Mouse (Mus musculus) kidney, adult 2 months (tissue): ENCODE data around the gene Marco. TPM values are rescaled to one million over a fixed set of nuclear protein-coding genes. Genes with fewer than 3 reads are reported as not detected.

ENCODE experiments used
- DNase-seq: peaks from one replicate; pipeline ENCODE4 v3.0.0; 2021
- H3K27ac ChIP-seq: fragments of 200-500 bp; 2 replicates; pipeline ENCODE4 v1.5.1; 2012; ENCODE audit warnings: low read depth, low read length, control low read depth, inconsistent platforms; ENCODE audit not compliant: insufficient read depth
- H3K27me3 ChIP-seq: fragments of 200-500 bp; replicated peaks from 2 replicates; pipeline ENCODE4 v1.6.1; 2012; ENCODE audit warnings: mild to moderate bottlenecking, moderate library complexity, low read length, inconsistent platforms; ENCODE audit not compliant: control insufficient read depth, insufficient read depth
- H3K36me3 ChIP-seq: fragments of 200-500 bp; 2 replicates; pipeline ENCODE4 v1.6.1; 2012; ENCODE audit warnings: mild to moderate bottlenecking, moderate library complexity, low read length, inconsistent platforms; ENCODE audit not compliant: control insufficient read depth, insufficient read depth
- H3K4me1 ChIP-seq: fragments of 200-500 bp; 2 replicates; pipeline ENCODE4 v1.6.1; 2011; ENCODE audit warnings: low read length; ENCODE audit not compliant: control insufficient read depth, insufficient read depth
- H3K4me3 ChIP-seq: fragments of 200-500 bp; 2 replicates; pipeline ENCODE4 v1.5.1; 2011; ENCODE audit warnings: mild to moderate bottlenecking, low read depth, low read length, control low read depth; ENCODE audit not compliant: insufficient read depth
- CTCF ChIP-seq: fragments of 200-500 bp; conservative IDR thresholded peaks from 2 replicates; pipeline ENCODE4 v1.5.1; 2011; ENCODE audit warnings: low read depth, mild to moderate bottlenecking, control low read depth, low read length, moderate library complexity, mixed read lengths; ENCODE audit not compliant: insufficient read depth, insufficient read length
- POLR2A ChIP-seq: fragments of 200-500 bp; IDR thresholded peaks from one replicate; pipeline ENCODE4 v1.6.1; 2011; ENCODE audit warnings: low read depth, low read length, control low read depth
- WGBS: fragments of 180-500 bp; shearing (Covaris S2); methylation state at CpG from one replicate; pipeline ENCODE4 v1.1.7; 2018; 5-methylcytosine and 5-hydroxymethylcytosine counted together
- polyA plus RNA-seq: library from polyadenylated mRNA; depleted of rRNA; stranded (reverse); fragments of >200 nt; gene quantifications from 2 replicates; pipeline ENCODE4 v1.2.3, GENCODE M21; 2012; rRNA removed

The Marco gene
- polyA plus RNA-seq, 1 experiment, result 4.4 TPM

- H3K27me3 ChIP-seq, result no peaks in the 10 kb centered on the region
- H3K4me1 ChIP-seq, result no peaks in the 10 kb centered on the region
- no peak overlapping the region for H3K4me3 ChIP-seq
- no peak for DNase-seq
- TF ChIP-seq POLR2A (no peak), CTCF (no peak)
- H3K36me3 ChIP-seq, result no peaks in the 10 kb centered on the region
- 13% methylated on average over 2 of the region's 2 CpGs for WGBS
- H3K27ac ChIP-seq, result no peak overlapping the region
Measured at GRCm38 (mm10) chr1:120441587-120441986, 63.2 kb downstream of the Marco start.

DNA sequence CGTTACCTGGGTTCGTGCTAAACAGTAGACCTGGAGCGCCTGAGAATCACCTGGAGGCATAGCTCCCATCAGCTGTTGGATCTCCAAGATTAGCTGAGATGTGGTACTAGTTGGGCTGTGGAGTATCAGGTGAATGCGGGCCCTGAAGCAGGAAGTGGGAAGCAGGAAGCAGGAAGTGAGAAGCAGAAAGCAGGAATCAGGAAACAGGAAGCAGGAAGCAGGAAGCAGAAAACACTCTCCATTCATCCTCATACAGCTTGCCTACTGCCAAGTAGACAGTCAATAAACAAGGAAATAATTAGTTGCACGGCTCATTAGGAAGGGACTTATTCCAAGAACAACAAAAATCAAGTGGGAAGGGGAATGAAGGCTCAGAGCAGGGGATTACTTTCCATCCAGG, 69.2 kb downstream of the Marco start:
- 74% methylated on average over 5 of the region's 5 CpGs for WGBS
- no peak for DNase-seq
- Histone ChIP-seq H3K36me3 (no peaks in the 10 kb centered on the region), H3K4me1 (no peaks in the 10 kb centered on the region), H3K27ac (no peak overlapping the region), H3K27me3 (no peaks in the 10 kb centered on the region), H3K4me3 (no peak overlapping the region)
- TF ChIP-seq CTCF (no peak), POLR2A (no peak)

- H3K27ac ChIP-seq, result no peak overlapping the region
- no peak for DNase-seq
- H3K4me3 ChIP-seq, result no peak overlapping the region
- H3K36me3 ChIP-seq, result no peaks in the 10 kb centered on the region
- 57% methylated on average over 5 of the region's 5 CpGs for WGBS
- no peaks in the 10 kb centered on the region for H3K4me1 ChIP-seq
- H3K27me3 ChIP-seq, result no peaks in the 10 kb centered on the region
- TF ChIP-seq CTCF (no peak), POLR2A (no peak)
Measured at GRCm38 (mm10) chr1:120430171-120430570, 74.7 kb downstream of the Marco start.

GRCm38 (mm10) chr1:120425587-120425986, 79.2 kb downstream of the Marco start:
- DNase-seq, result no peak
- Histone ChIP-seq H3K4me3 (no peak overlapping the region), H3K4me1 (no peaks in the 10 kb centered on the region), H3K36me3 (no peaks in the 10 kb centered on the region), H3K27me3 (no peaks in the 10 kb centered on the region), H3K27ac (no peak overlapping the region)
- WGBS, result 63% methylated on average over 8 of the region's 8 CpGs
- no peak for TF ChIP-seq CTCF
- no peak for TF ChIP-seq POLR2A

Other genes starting within 250 kb of the Marco start
- 25.1 and 47.7 TPM in 2 replicates for gene Steap3, start 232.3 kb downstream of the Marco start, polyA plus RNA-seq
- gene C1ql2, start 164.4 kb downstream of the Marco start, polyA plus RNA-seq, result 0.08 TPM in 1 of 2 replicates, not detected in the other
- gene En1, start 97.4 kb upstream of the Marco start, polyA plus RNA-seq, result 0.08 TPM in 1 of 2 replicates, not detected in the other